Mouse (Mus musculus) limb, embryonic 15.5 days (tissue): ENCODE results near the gene Itgb2. TPM values are rescaled to one million over a fixed set of nuclear protein-coding genes. Genes with fewer than 3 reads are reported as not detected.

Experiments
- ATAC-seq: fragments of 200-750 bp; cut with Nextera tagmentation; 2 replicates; pipeline ENCODE4 v1.8.0; 2017; ENCODE audit warnings: low read depth, moderate TSS enrichment; ENCODE audit not compliant: insufficient number of reproducible peaks, low FRiP score, low TSS enrichment
- H3K27ac ChIP-seq: fragments of 300-500 bp; sonication (generic); 2 replicates; pipeline ENCODE4 v1.5.1; 2015; ENCODE audit warnings: moderate library complexity, mild to moderate bottlenecking, inconsistent platforms
- H3K27me3 ChIP-seq: fragments of 300-500 bp; sonication (generic); 2 replicates; pipeline ENCODE4 v1.6.1; 2015; ENCODE audit warnings: inconsistent platforms
- H3K36me3 ChIP-seq: fragments of 300-500 bp; sonication (generic); 2 replicates; pipeline ENCODE4 v1.6.1; 2015; ENCODE audit warnings: inconsistent platforms
- H3K4me1 ChIP-seq: fragments of 300-500 bp; sonication (generic); 2 replicates; pipeline ENCODE4 v1.6.1; 2015; ENCODE audit warnings: inconsistent platforms
- H3K4me2 ChIP-seq: fragments of 300-500 bp; sonication (generic); 2 replicates; pipeline ENCODE4 v1.6.1; 2015; ENCODE audit warnings: mild to moderate bottlenecking, inconsistent platforms
- H3K4me3 ChIP-seq: fragments of 300-500 bp; sonication (generic); 2 replicates; pipeline ENCODE4 v1.5.1; 2015; ENCODE audit warnings: mild to moderate bottlenecking, inconsistent platforms
- H3K9ac ChIP-seq: fragments of 300-500 bp; sonication (generic); 2 replicates; pipeline ENCODE4 v1.6.1; 2015; ENCODE audit warnings: inconsistent platforms
- H3K9me3 ChIP-seq: fragments of 300-500 bp; sonication (generic); 2 replicates; pipeline ENCODE4 v1.6.1; 2016; ENCODE audit warnings: inconsistent platforms
- WGBS: fragments of 180-500 bp; shearing (Covaris S2); methylation state at CpG from one replicate; pipeline ENCODE4 v1.1.7; 2015; 5-methylcytosine and 5-hydroxymethylcytosine counted together
- polyA plus RNA-seq: library from polyadenylated mRNA; unstranded; fragments of >200 nt; fragmentation: Nextera tagmentation; extraction: Ambion mirVana; gene quantifications from 2 replicates; pipeline ENCODE4 v1.2.1, GENCODE M21; 2015

Gene Itgb2
- polyA plus RNA-seq, 1 experiment from 2014 or later = 3.5 TPM

DNA sequence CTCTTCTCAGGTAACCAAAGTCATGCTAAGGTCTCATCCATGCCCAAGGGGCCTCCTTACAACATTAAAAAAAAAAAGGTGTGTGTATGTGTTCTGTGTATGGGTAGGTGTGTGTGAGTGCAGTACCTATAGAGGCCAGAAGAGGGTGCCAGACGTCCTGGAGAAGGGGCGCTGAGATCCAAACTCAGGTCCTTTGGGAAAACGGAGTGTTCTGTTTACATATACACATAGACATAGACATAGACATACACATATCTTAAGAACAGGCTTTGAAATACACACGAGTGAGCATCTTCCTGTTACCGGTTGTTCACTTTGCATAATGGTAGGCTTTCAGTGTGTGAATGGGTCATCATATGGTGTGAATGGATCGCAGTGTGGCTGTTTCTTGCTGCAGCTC is 74.1 kb downstream of the Itgb2 start:
- peaks cover 8% of the 10 kb centered on the region; the same call in 1 of the 2 replicates for H3K36me3 ChIP-seq
- no peak for ATAC-seq
- no peak overlapping the region for H3K9ac ChIP-seq
- no peak overlapping the region for H3K4me2 ChIP-seq
- H3K9me3 ChIP-seq = no peaks in the 10 kb centered on the region
- no peak overlapping the region for H3K27ac ChIP-seq
- H3K4me1 ChIP-seq = peaks cover 26% of the 10 kb centered on the region
- no peak overlapping the region for H3K4me3 ChIP-seq
- no peaks in the 10 kb centered on the region for H3K27me3 ChIP-seq
- 90% methylated on average over 6 of the region's 6 CpGs for WGBS

DNA sequence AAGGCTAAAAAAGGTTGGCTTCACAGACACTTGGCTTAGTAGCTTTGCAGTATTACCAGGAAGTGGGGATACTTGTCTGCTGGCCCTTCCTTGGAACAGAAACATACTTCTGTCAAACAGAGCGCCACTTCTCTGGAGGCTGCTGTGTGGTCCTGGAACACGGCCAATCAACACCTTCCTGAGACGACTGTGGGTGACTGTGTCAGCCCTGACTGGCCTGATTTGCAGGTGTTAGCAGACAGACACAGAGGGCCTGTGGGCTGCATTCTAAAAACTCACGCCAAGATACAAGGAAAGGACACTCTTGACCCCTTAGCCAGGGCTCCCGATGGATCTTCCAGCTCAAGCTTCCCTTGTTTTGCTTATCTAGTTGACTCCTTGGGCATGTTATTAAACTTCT is 74.9 kb downstream of the Itgb2 start:
- peak overlapping the region; percentile 98 for H3K27ac ChIP-seq
- no peak for ATAC-seq
- WGBS = 63% methylated on average over 5 of the region's 5 CpGs
- peaks cover 9% of the 10 kb centered on the region for H3K36me3 ChIP-seq
- no peak overlapping the region for H3K4me3 ChIP-seq
- no peak overlapping the region for H3K9ac ChIP-seq
- H3K9me3 ChIP-seq = no peaks in the 10 kb centered on the region
- no peaks in the 10 kb centered on the region for H3K27me3 ChIP-seq
- H3K4me2 ChIP-seq = no peak overlapping the region
- H3K4me1 ChIP-seq = peaks cover 29% of the 10 kb centered on the region

DNA sequence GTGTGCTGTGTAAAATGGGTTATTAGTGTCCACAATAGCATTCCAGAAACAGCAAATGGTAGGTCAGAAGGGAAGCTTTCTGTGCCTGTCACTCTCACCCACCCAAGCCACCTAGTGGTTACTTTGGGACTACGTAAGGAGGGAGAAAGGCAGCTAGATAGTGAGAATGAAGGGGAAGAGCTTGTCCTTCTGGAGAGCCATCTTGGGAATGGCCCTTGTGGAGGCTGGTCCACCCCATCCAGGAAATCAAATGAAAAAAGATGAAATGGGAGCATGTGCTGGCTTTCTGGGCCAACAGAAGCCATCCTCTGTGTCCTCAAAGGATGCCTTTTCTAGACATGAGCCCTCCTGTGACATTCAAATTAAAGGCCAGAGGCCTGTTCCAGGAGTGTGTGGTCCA is 75.3 kb downstream of the Itgb2 start:
- peak overlapping the region; percentile 79 for H3K4me3 ChIP-seq
- no peak for ATAC-seq
- H3K4me1 ChIP-seq = peaks cover 29% of the 10 kb centered on the region
- no peak overlapping the region for H3K9ac ChIP-seq
- WGBS = 44% methylated on average over 1 of the region's 1 CpGs
- H3K27me3 ChIP-seq = no peaks in the 10 kb centered on the region
- H3K27ac ChIP-seq = peak overlapping the region; percentile 98
- H3K36me3 ChIP-seq = peaks cover 12% of the 10 kb centered on the region
- no peaks in the 10 kb centered on the region for H3K9me3 ChIP-seq
- H3K4me2 ChIP-seq = peak overlapping the region; percentile 86; the same call in 1 of the 2 replicates

DNA sequence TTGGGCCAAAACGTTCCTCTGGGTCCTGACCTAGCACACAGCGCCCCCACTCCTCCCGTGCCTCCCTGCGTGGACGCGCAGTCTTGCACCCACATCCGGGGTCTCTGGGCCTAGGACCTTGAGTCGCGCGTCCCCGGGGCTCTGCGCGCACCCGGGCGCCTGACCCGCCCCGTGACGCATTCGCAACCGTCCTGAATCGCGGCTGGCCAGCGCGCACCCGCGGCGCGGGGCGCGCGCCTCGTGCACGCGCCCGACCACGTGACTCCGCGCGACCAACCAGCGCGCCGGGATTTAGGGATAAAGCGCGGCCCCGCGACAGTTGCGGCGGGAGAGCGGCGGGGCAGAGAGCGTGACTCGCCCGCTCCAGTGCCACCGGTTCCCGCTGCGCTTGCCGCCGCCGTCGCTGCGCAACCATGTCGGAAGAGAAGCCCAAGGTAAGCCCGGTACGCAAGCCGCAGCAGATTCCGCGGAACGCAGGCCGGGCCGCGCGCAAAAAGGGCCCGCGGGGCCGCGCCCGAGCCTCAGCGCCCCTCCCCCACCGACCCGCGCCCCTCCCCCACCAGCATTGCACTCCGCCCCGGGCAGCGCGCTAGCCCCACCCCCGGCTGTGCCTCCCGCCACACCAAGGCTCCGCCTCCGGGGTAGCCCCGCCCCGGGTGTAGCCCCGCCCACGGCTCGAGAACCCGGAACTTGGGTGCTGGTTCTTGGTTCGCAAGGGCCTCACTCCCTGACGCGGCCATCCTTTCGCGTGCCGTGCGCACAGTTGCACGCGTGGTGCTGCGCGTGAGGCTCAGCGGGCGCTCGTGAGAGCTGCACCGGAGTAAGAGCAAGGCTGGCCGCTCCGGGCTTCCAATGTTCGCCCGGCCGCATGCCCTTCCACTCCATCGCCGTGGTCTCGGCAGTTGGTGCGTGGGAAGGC is 76.1 kb downstream of the Itgb2 start, which contains the start of the genes Sumo3 and Gm49325:
Gene Sumo3 (plus strand): TSS at position 190 of the 919 bp plus-strand sequence.
Gene Gm49325 (plus strand): TSS at position 290 of the 919 bp plus-strand sequence.
- ATAC-seq = peak; percentile 88
- no peaks in the 10 kb centered on the region for H3K27me3 ChIP-seq
- peak within 1 kb of the TSS; percentile 67 for H3K9ac ChIP-seq
- H3K27ac ChIP-seq = peak within 1 kb of the TSS; percentile 98
- no peaks in the 10 kb centered on the region for H3K9me3 ChIP-seq
- peaks cover 33% of the 10 kb centered on the region for H3K4me1 ChIP-seq
- peak within 1 kb of the TSS; percentile 79 for H3K4me3 ChIP-seq
- H3K36me3 ChIP-seq = peaks cover 19% of the 10 kb centered on the region
- peak within 1 kb of the TSS; percentile 86 for H3K4me2 ChIP-seq
- WGBS = 1% methylated on average over 96 of the region's 119 CpGs

DNA sequence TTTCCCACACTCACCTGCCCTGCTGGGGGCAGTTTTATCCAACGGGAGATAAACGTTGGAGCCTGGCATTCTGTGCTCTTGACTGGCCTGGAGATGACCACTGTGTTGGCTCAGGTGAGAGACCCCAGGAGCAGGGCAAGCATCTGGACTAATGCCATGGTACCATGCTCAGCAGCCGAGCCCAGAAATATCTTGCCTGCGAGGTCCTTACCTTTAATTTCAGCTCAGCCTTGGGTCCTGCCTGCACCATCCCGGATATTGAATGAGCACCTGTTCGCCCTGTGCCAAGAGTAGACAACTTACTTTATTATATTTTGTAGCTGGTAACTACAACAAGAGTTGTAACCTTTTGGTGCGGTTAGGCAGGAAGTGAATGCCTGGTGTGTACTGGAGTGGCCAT is 76.8 kb downstream of the Itgb2 start:
- peaks cover 26% of the 10 kb centered on the region for H3K36me3 ChIP-seq
- H3K4me1 ChIP-seq = peaks cover 33% of the 10 kb centered on the region
- no peaks in the 10 kb centered on the region for H3K27me3 ChIP-seq
- H3K9ac ChIP-seq = peak overlapping the region; percentile 58
- H3K4me3 ChIP-seq = peak overlapping the region; percentile 79
- peak overlapping the region; percentile 86 for H3K4me2 ChIP-seq
- no peak for ATAC-seq
- H3K9me3 ChIP-seq = no peaks in the 10 kb centered on the region
- peak overlapping the region; percentile 98 for H3K27ac ChIP-seq
- WGBS = 29% methylated on average over 7 of the region's 7 CpGs

- H3K36me3 ChIP-seq = peaks cover 32% of the 10 kb centered on the region
- peak overlapping the region; percentile 86 for H3K4me2 ChIP-seq
- H3K4me3 ChIP-seq = peak overlapping the region; percentile 79
- no peak overlapping the region for H3K27ac ChIP-seq
- peaks cover 33% of the 10 kb centered on the region for H3K4me1 ChIP-seq
- WGBS = 68% methylated on average over 5 of the region's 5 CpGs
- H3K9ac ChIP-seq = no peak overlapping the region
- no peak for ATAC-seq
- H3K27me3 ChIP-seq = no peaks in the 10 kb centered on the region
- H3K9me3 ChIP-seq = no peaks in the 10 kb centered on the region
Observed at GRCm38 (mm10) chr10:77607441-77607840, 77.4 kb downstream of the Itgb2 start.

DNA sequence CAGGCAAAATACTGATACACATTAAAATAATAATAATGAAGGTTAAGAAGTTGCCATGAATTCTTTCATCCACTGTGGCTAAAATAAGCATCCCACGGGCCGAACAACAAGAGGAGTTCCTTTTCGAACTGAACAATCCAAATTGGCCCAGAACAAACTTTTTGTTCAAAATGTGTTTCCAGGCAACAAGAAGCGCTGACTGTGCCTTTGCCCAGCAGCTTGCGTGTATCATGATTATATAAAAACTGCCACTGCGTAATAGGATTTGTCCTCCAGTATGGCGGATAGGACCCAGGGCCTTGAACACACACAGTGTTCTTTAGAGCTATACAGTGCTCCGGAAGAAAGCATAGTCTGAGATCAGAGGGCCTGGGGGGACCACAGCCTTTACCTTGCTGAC is 78.5 kb downstream of the Itgb2 start:
- Histone ChIP-seq H3K27me3 (no peaks in the 10 kb centered on the region), H3K9ac (no peak overlapping the region), H3K4me2 (no peak overlapping the region), H3K4me1 (peaks cover 33% of the 10 kb centered on the region), H3K36me3 (peaks cover 43% of the 10 kb centered on the region), H3K4me3 (no peak overlapping the region), H3K27ac (no peak overlapping the region), H3K9me3 (no peaks in the 10 kb centered on the region)
- no peak for ATAC-seq
- 92% methylated on average over 8 of the region's 8 CpGs for WGBS

DNA sequence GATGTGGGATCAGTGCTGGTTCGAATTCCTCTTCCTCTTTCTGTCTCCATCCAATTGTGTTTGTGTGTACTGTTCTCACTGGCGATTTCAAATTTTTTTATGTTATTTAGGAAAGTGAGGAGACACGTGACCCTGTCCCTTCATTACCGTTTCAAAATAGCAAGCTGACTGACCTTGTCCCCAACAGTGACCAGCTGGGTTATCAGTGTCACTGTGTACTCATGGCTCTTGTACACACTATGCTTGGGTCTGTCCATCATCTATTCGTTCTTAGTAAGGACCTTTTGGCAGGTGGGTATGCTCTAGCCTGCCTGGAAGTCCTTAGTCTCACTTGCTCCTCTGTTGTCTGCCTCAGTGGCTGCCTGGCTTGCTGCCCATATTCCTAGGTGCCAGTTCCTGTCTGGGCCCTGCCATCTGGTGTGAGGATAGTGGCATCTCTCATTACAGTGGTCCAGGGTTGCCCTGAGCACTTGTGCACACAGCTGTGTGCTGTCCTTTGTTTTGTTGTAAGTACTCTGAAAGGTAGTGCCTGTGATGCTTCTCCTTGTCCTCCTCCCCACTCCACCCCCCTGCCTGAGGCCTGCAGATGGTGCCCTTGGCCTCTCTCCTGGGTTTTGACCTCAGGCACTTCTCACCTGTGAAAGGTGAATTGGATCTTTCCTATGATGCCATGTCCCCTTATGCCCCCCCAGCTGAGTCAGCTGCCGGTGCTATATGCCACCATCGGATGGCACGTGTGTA is 80.3 kb downstream of the Itgb2 start:
- WGBS = 92% methylated on average over 8 of the region's 8 CpGs
- H3K27ac ChIP-seq = no peak overlapping the region
- H3K9me3 ChIP-seq = no peaks in the 10 kb centered on the region
- peaks cover 58% of the 10 kb centered on the region for H3K36me3 ChIP-seq
- H3K4me1 ChIP-seq = peaks cover 32% of the 10 kb centered on the region
- H3K27me3 ChIP-seq = no peaks in the 10 kb centered on the region
- H3K4me2 ChIP-seq = no peak overlapping the region
- no peak overlapping the region for H3K4me3 ChIP-seq
- no peak for ATAC-seq
- no peak overlapping the region for H3K9ac ChIP-seq

DNA sequence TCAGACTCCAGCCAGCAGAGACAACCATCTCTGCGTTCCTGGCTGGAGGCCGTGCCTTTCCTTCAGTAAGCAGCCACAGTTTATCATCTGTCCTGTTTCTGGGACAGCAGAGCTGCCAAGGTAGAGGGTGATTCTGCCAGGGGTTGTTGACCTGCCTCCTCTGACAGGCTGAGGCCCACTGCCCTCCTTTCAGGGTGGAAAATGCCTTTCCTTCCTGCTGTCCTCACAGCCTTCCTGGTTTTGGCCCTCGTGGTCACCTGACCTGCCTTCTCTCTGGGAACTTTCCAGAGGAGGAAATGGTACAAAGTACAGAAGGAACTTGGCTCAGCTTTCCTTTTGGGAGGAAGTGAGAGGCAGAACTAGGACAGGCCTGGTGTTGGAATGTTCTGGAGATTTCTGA is 83.4 kb downstream of the Itgb2 start:
- H3K27me3 ChIP-seq = no peaks in the 10 kb centered on the region
- H3K4me2 ChIP-seq = no peak overlapping the region
- H3K4me1 ChIP-seq = peaks cover 7% of the 10 kb centered on the region; the same call in 1 of the 2 replicates
- H3K36me3 ChIP-seq = peaks cover 85% of the 10 kb centered on the region
- H3K4me3 ChIP-seq = no peak overlapping the region
- peak overlapping the region; percentile 59 for H3K27ac ChIP-seq
- ATAC-seq = no peak
- 88% methylated on average over 3 of the region's 3 CpGs for WGBS
- no peaks in the 10 kb centered on the region for H3K9me3 ChIP-seq
- H3K9ac ChIP-seq = no peak overlapping the region

Other genes with a start within 250 kb of the Itgb2 start
- gene Adarb1, start 112.0 kb upstream of the Itgb2 start, polyA plus RNA-seq = 4.4 and 4.8 TPM in 2 replicates
- gene Fam207a, start 14.5 kb upstream of the Itgb2 start, polyA plus RNA-seq = 36.2 and 37.7 TPM in 2 replicates
- gene Pttg1ip, start 51.5 kb downstream of the Itgb2 start, polyA plus RNA-seq = 145 and 158 TPM in 2 replicates
- 343 and 347 TPM in 2 replicates for gene Sumo3, start 75.8 kb downstream of the Itgb2 start, polyA plus RNA-seq
- gene Gm49325, start 75.9 kb downstream of the Itgb2 start, polyA plus RNA-seq = 1.3 and 1.8 TPM in 2 replicates
- 99.8 and 127 TPM in 2 replicates for gene Ube2g2, start 92.0 kb downstream of the Itgb2 start, polyA plus RNA-seq
- gene Tspear, start 156.3 kb downstream of the Itgb2 start, polyA plus RNA-seq = 2.1 and 2.8 TPM in 2 replicates
- not detected in 2 replicates for gene Gm19402, start 160.5 kb downstream of the Itgb2 start, polyA plus RNA-seq
- gene Gm9508, start 167.0 kb downstream of the Itgb2 start, polyA plus RNA-seq = not detected in 2 replicates
- gene Gm10272, start 176.4 kb downstream of the Itgb2 start, polyA plus RNA-seq = not detected in 2 replicates
- 1.2 and 1.4 TPM in 2 replicates for gene Gm10024, start 181.2 kb downstream of the Itgb2 start, polyA plus RNA-seq
- not detected in 2 replicates for gene Gm10142, start 185.6 kb downstream of the Itgb2 start, polyA plus RNA-seq
- gene Krtap12-1, start 190.3 kb downstream of the Itgb2 start, polyA plus RNA-seq = 0.29 TPM in 1 of 2 replicates, not detected in the other
- not detected in 2 replicates for gene Gm10100, start 196.2 kb downstream of the Itgb2 start, polyA plus RNA-seq
- not detected in 2 replicates for gene Gm18596, start 212.4 kb downstream of the Itgb2 start, polyA plus RNA-seq
- gene Gm9736, start 221.1 kb downstream of the Itgb2 start, polyA plus RNA-seq = not detected in 2 replicates
- gene Gm3233, start 229.4 kb downstream of the Itgb2 start, polyA plus RNA-seq = not detected in 2 replicates
- gene Gm3238, start 241.1 kb downstream of the Itgb2 start, polyA plus RNA-seq = not detected in 2 replicates
- not detected in 2 replicates for gene Gm7138, start 246.7 kb downstream of the Itgb2 start, polyA plus RNA-seq